Mouse (Mus musculus): ENCODE data around the gene Myrfl. TPM values are rescaled to one million over a fixed set of nuclear protein-coding genes. Genes with fewer than 3 reads are reported as not detected.
A peak's percentile ranks its signal among the peaks of the same experiment; 100 is the strongest.

Gene Myrfl
- total RNA-seq (2014; rRNA removed), result 0.08 TPM in 1 of 2 replicates, not detected in the other
- not detected in 2 replicates for polyA plus RNA-seq (2015; fragmentation: Nextera tagmentation; extraction: Ambion mirVana)

GRCm38 (mm10) chr10:116896336-116897177, at the start of gene Myrfl:
Gene Myrfl (minus strand): TSS chr10:116896919.
- no peak within 1 kb of the TSS for H3K9ac ChIP-seq
- no peaks in the 10 kb centered on the region for H3K4me1 ChIP-seq (ENCODE audit: insufficient read depth)
- ATAC-seq, result no peak
- H3K9me3 ChIP-seq (ENCODE audit: low read length), result no peaks in the 10 kb centered on the region
- no peak within 1 kb of the TSS for H3K4me2 ChIP-seq (ENCODE audit: low read depth)
- TF ChIP-seq CTCF (IDR thresholded peaks at IDR 0.05; ENCODE audit: low read depth), result no peak
- no peak within 1 kb of the TSS for H3K4me3 ChIP-seq (ENCODE audit: low read depth, low read length)
- 74% methylated on average over 17 of the region's 17 CpGs for WGBS
- no peaks in the 10 kb centered on the region for H3K27me3 ChIP-seq (ENCODE audit: insufficient read depth, low read length)
- no peak within 1 kb of the TSS for H3K27ac ChIP-seq (ENCODE audit: low read depth, low read length)
- no peak for DNase-seq
- H3K36me3 ChIP-seq (ENCODE audit: insufficient read depth), result no peaks in the 10 kb centered on the region

- no peak for ATAC-seq
- Histone ChIP-seq H3K27ac (ENCODE audit: low read depth, low read length) (no peak overlapping the region), H3K9me3 (ENCODE audit: low read length) (no peaks in the 10 kb centered on the region), H3K9ac (no peak overlapping the region), H3K4me1 (ENCODE audit: insufficient read depth) (peaks cover 5% of the 10 kb centered on the region; the same call in 1 of the 2 replicates), H3K4me2 (ENCODE audit: low read depth) (no peak overlapping the region), H3K4me3 (ENCODE audit: low read depth, low read length) (no peak overlapping the region), H3K36me3 (ENCODE audit: insufficient read depth) (peaks cover 6% of the 10 kb centered on the region), H3K27me3 (ENCODE audit: insufficient read depth, low read length) (no peaks in the 10 kb centered on the region)
- TF ChIP-seq CTCF (IDR thresholded peaks at IDR 0.05; ENCODE audit: low read depth), result no peak
- DNase-seq, result no peak
- 83% methylated on average over 10 of the region's 10 CpGs for WGBS
Measured at GRCm38 (mm10) chr10:116944940-116945339, 48.2 kb upstream of the Myrfl start.

GRCm38 (mm10) chr10:116944144-116944543, 47.4 kb upstream of the Myrfl start:
- Histone ChIP-seq H3K9me3 (ENCODE audit: low read length) (no peaks in the 10 kb centered on the region), H3K27me3 (ENCODE audit: insufficient read depth, low read length) (no peaks in the 10 kb centered on the region), H3K4me2 (ENCODE audit: low read depth) (no peak overlapping the region), H3K4me1 (ENCODE audit: insufficient read depth) (peaks cover 5% of the 10 kb centered on the region; the same call in 1 of the 2 replicates), H3K9ac (no peak overlapping the region), H3K36me3 (ENCODE audit: insufficient read depth) (peaks cover 8% of the 10 kb centered on the region), H3K4me3 (ENCODE audit: low read depth, low read length) (no peak overlapping the region), H3K27ac (ENCODE audit: low read depth, low read length) (no peak overlapping the region)
- WGBS, result 92% methylated on average over 3 of the region's 3 CpGs
- peak; percentile 41 for TF ChIP-seq CTCF (IDR thresholded peaks at IDR 0.05; ENCODE audit: low read depth)
- ATAC-seq (no peak), DNase-seq (no peak)

- no peaks in the 10 kb centered on the region for H3K27me3 ChIP-seq (ENCODE audit: insufficient read depth, low read length)
- H3K4me3 ChIP-seq (ENCODE audit: low read depth, low read length), result no peak overlapping the region
- ATAC-seq (no peak), DNase-seq (no peak)
- peak; percentile 38; the same call in 1 of the 2 replicates for TF ChIP-seq CTCF (IDR thresholded peaks at IDR 0.05; ENCODE audit: low read depth)
- H3K27ac ChIP-seq (ENCODE audit: low read depth, low read length), result no peak overlapping the region
- 95% methylated on average over 6 of the region's 6 CpGs for WGBS
- H3K4me1 ChIP-seq (ENCODE audit: insufficient read depth), result no peaks in the 10 kb centered on the region
- H3K4me2 ChIP-seq (ENCODE audit: low read depth), result no peak overlapping the region
- peaks cover 19% of the 10 kb centered on the region for H3K36me3 ChIP-seq (ENCODE audit: insufficient read depth)
- no peaks in the 10 kb centered on the region for H3K9me3 ChIP-seq (ENCODE audit: low read length)
- no peak overlapping the region for H3K9ac ChIP-seq
Measured at GRCm38 (mm10) chr10:116943025-116943424, 46.3 kb upstream of the Myrfl start.

GRCm38 (mm10) chr10:116935028-116935427, 38.3 kb upstream of the Myrfl start:
- Histone ChIP-seq H3K4me2 (ENCODE audit: low read depth) (no peak overlapping the region), H3K36me3 (ENCODE audit: insufficient read depth) (peaks cover 38% of the 10 kb centered on the region), H3K4me3 (ENCODE audit: low read depth, low read length) (no peak overlapping the region), H3K27me3 (ENCODE audit: insufficient read depth, low read length) (no peaks in the 10 kb centered on the region), H3K9ac (no peak overlapping the region), H3K9me3 (ENCODE audit: low read length) (no peaks in the 10 kb centered on the region), H3K4me1 (ENCODE audit: insufficient read depth) (no peaks in the 10 kb centered on the region), H3K27ac (ENCODE audit: low read depth, low read length) (no peak overlapping the region)
- DNase-seq (no peak), ATAC-seq (no peak)
- no peak for TF ChIP-seq CTCF (IDR thresholded peaks at IDR 0.05; ENCODE audit: low read depth)
- WGBS, result 58% methylated on average over 12 of the region's 12 CpGs

GRCm38 (mm10) chr10:116933794-116934193, 37.1 kb upstream of the Myrfl start:
- no peak overlapping the region for H3K4me3 ChIP-seq (ENCODE audit: low read depth, low read length)
- H3K4me1 ChIP-seq (ENCODE audit: insufficient read depth), result no peaks in the 10 kb centered on the region
- no peak overlapping the region for H3K4me2 ChIP-seq (ENCODE audit: low read depth)
- no peak for TF ChIP-seq CTCF (IDR thresholded peaks at IDR 0.05; ENCODE audit: low read depth)
- ATAC-seq (no peak), DNase-seq (no peak)
- no peaks in the 10 kb centered on the region for H3K27me3 ChIP-seq (ENCODE audit: insufficient read depth, low read length)
- H3K9ac ChIP-seq, result no peak overlapping the region
- H3K27ac ChIP-seq (ENCODE audit: low read depth, low read length), result no peak overlapping the region
- WGBS, result 90% methylated on average over 7 of the region's 7 CpGs
- no peaks in the 10 kb centered on the region for H3K9me3 ChIP-seq (ENCODE audit: low read length)
- H3K36me3 ChIP-seq (ENCODE audit: insufficient read depth), result peaks cover 33% of the 10 kb centered on the region

GRCm38 (mm10) chr10:116932418-116932817, 35.7 kb upstream of the Myrfl start:
- no peak overlapping the region for H3K4me3 ChIP-seq (ENCODE audit: low read depth, low read length)
- H3K9me3 ChIP-seq (ENCODE audit: low read length), result no peaks in the 10 kb centered on the region
- no peak overlapping the region for H3K4me2 ChIP-seq (ENCODE audit: low read depth)
- no peak for ATAC-seq
- no peak for DNase-seq
- no peak overlapping the region for H3K27ac ChIP-seq (ENCODE audit: low read depth, low read length)
- 87% methylated on average over 13 of the region's 13 CpGs for WGBS
- no peak for TF ChIP-seq CTCF (IDR thresholded peaks at IDR 0.05; ENCODE audit: low read depth)
- no peaks in the 10 kb centered on the region for H3K4me1 ChIP-seq (ENCODE audit: insufficient read depth)
- H3K9ac ChIP-seq, result no peak overlapping the region
- H3K36me3 ChIP-seq (ENCODE audit: insufficient read depth), result peaks cover 21% of the 10 kb centered on the region
- H3K27me3 ChIP-seq (ENCODE audit: insufficient read depth, low read length), result no peaks in the 10 kb centered on the region

Data from forebrain, postnatal 0 days (tissue).